Mouse (Mus musculus): ENCODE measurements at regions not wholly inside any gene's neighbourhood (a gene's known extent, or its start where the extent isn't known, plus 50 kb on each side); places are given as distances from the start of the nearest gene placed in this dataset.
"Not testable (repeated sequence)": the region's sequence is repeated elsewhere in the genome, so short reads cannot be mapped to it uniquely, and the experiment has no call there.

GRCm38 (mm10) chr14:19217916-19218315 lies 200.8 kb downstream of the Gm21738 start:
- ATAC-seq (ENCODE audit: low TSS enrichment): not testable (repeated sequence)

GRCm38 (mm10) chr14:19208507-19208906 lies 210.2 kb downstream of the Gm21738 start:
- ATAC-seq (ENCODE audit: low TSS enrichment): no peak

- ATAC-seq (ENCODE audit: low TSS enrichment): peak; percentile 64; the same call in 1 of the 2 replicates
Measured at GRCm38 (mm10) chr14:19180203-19180602, 238.5 kb downstream of the Gm21738 start.

- ATAC-seq (ENCODE audit: low TSS enrichment): not testable (repeated sequence)
Measured at GRCm38 (mm10) chr14:19178060-19178459, 240.7 kb downstream of the Gm21738 start.

- ATAC-seq (ENCODE audit: low TSS enrichment): 0 out of 2 replicates have a peak, but pooled peaks have one; percentile 44
Measured at GRCm38 (mm10) chr14:19175288-19175687, 243.4 kb downstream of the Gm21738 start.

GRCm38 (mm10) chr14:19170300-19171022 lies 248.3 kb downstream of the Gm21738 start:
- ATAC-seq (ENCODE audit: low TSS enrichment): not testable (repeated sequence)

GRCm38 (mm10) chr14:19166821-19167220 lies 251.9 kb downstream of the Gm21738 start:
- no peak for ATAC-seq (ENCODE audit: low TSS enrichment)

- ATAC-seq (ENCODE audit: low TSS enrichment): not testable (repeated sequence)
Measured at GRCm38 (mm10) chr14:19139875-19140274, 245.8 kb upstream of the Ube2e2 start.

- ATAC-seq (ENCODE audit: low TSS enrichment): no peak
Measured at GRCm38 (mm10) chr14:19131532-19131931, 237.5 kb upstream of the Ube2e2 start.
